Mouse (Mus musculus) splenic B cell, adult 2 months (primary cell): ENCODE results near the gene Il20.

Experiments
- DNase-seq: peaks from one replicate; pipeline ENCODE4 v3.0.0-alpha.2; 2011; ENCODE audit warnings: low read depth, low spot score
- H3K27me3 ChIP-seq: 2 replicates; pipeline ENCODE4 v1.6.1; 2012; ENCODE audit warnings: mild to moderate bottlenecking, low read length, moderate library complexity, mixed read lengths; ENCODE audit not compliant: control insufficient read depth, poor library complexity, insufficient read depth, severe bottlenecking
- H3K36me3 ChIP-seq: 2 replicates; pipeline ENCODE4 v1.6.1; 2012; ENCODE audit warnings: mild to moderate bottlenecking, low read length, moderate library complexity, mixed read lengths; ENCODE audit not compliant: control insufficient read depth, poor library complexity, insufficient read depth, severe bottlenecking

Il20 gene

DNA sequence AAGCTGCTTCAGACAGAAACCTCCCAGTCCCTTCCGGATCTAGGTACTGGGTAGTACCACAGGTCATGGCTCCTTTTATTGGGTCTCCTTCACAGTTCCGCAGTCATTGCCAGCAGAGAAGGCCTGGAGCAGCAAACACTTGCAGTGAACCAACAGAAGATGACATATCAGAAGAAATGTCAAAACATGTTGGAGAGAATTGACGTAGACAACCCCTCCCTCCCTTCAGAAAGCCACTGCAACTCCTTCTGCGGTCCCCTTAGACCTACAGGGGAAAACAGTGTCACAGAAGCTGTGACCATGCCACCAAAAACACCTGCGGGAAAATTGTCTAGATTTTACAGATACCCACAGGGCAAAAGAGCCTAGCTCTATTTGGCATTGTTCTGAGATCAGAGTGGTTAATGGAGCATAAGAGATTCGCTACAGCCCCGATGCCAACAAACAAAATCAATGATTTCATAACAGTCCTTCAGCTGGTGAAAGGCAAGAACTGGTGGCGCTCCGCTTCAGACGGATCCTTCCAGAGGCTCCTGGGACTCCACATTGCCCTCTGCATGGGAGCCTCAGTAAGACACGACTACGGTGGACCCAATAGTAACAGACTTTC lies at the start of gene Il20:
Gene Il20 (minus strand): TSS at position 51 of the 610 bp plus-strand sequence.
- H3K27me3 ChIP-seq = no peaks in the 10 kb centered on the region
- H3K36me3 ChIP-seq = no peaks in the 10 kb centered on the region

DNA sequence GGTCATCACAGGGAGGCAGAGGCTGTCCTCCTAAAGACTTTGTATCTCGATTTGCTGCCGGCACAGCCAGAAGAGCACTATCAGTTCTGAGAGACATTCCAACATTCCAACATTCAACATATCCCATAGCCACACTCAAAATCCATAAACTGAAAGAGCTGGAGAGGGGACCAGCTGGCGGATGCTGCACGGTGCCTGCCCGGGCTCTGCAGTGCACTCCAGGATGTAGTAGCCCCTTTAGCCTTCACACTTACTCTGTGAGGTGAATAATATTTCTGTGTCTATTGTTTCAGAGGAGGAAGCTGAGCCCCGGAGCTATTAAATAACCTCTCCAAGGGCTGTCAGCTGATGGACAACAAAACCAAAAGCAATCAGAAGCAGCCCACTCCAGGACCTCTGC lies 35.7 kb upstream of the Il20 start:
- no peaks in the 10 kb centered on the region for H3K27me3 ChIP-seq
- no peak for DNase-seq
- no peaks in the 10 kb centered on the region for H3K36me3 ChIP-seq

More for the DNA sequence above, at the start of gene Il20:
- no peak for DNase-seq

DNA sequence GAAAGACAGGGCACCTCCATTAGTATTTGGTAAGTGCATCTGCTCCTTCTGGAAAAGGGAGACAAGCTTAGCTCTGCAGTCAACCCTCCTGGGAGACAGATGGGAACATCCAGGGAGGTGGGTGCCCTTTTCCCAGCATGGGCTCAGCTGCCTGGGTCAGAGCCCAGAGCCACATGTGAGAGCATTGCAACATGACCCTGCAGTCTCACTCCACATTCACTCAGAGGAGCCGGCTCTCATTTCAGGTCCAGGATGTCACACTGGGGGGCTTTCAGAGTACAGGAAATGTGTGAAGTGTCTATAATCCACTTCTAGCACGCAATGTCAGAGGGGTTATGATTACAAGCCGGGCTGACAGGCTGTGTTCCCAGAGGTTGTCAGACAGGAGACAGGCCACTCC lies 30.6 kb upstream of the Il20 start:
- no peak for DNase-seq

DNA sequence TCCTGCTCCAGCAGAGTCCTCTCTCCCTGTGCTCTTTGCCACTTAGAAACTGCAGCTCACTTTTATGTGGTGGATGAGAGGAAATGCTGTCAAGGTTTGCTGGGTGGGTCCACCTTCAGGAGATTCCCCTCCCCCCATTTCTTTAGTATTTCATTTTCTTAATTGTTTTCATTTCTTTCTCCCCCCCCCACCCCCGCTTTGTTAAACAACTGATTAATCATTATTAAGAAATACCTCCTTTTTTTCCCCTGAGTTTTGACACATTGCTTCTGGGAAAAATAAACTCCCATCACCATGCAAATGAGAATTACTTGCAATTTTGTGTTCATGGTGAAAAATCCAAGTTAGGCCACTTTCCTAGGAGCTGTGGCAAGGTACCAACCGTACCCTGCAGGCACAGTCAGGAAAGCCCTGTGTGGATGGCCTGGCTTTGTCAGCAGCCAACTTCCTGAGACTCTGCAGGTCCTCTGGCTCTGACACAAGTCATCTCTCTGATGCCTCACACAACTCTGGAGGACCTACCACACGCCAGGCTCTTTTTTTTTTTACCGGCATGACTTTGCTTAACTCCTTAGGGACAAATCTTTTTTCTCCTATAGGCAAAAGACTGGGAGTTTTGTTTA lies 28.9 kb upstream of the Il20 start, which contains the start of gene Il19:
Gene Il19 (minus strand): TSS at position 51 of the 623 bp plus-strand sequence.
- no peak for DNase-seq
- no peaks in the 10 kb centered on the region for H3K36me3 ChIP-seq
- no peaks in the 10 kb centered on the region; the same call in 1 of the 2 replicates for H3K27me3 ChIP-seq

More for the DNA sequence above, 30.6 kb upstream of the Il20 start:
- Histone ChIP-seq H3K27me3 (no peaks in the 10 kb centered on the region; the same call in 1 of the 2 replicates), H3K36me3 (no peaks in the 10 kb centered on the region)

DNA sequence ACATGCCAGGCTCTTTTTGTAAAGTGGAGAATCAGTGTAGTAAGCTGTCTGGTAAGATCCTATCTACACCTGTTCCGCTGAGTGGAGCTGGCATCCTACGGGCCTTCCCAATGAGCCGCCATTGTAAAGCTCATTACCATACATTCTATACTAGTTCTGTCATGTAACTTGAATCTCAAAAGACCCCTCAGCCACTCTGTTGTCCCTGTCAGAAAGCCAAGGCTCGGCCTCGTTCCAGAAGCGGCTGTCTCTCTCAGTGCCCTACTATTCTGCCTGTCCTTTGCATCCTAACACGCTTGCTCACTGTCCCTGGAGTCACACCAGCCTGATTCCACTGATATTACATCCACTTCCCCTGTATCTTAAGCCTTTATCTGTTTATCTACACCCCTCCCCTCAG lies 26.9 kb upstream of the Il20 start:
- H3K27me3 ChIP-seq = no peaks in the 10 kb centered on the region; the same call in 1 of the 2 replicates
- no peaks in the 10 kb centered on the region for H3K36me3 ChIP-seq
- DNase-seq = no peak

DNA sequence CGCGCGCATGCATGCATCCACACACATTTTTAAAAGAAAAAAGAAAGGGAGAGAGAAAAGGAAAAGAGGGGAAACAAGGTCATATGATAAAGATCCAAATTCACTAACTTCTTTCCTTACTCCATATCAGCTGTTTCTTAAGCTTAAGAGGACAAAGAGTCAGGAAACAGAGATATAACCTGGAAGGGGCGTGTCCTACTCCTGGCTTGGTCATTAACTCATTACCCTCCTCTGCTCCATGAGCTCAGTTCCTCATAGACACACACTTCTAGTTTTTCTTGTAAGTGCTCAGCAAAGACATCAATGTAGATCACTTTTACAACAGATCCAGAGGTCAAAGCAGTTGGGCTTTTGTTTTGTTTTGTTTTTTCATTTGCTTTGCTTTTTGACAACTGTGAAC lies 25.9 kb upstream of the Il20 start:
- Histone ChIP-seq H3K27me3 (no peaks in the 10 kb centered on the region; the same call in 1 of the 2 replicates), H3K36me3 (no peaks in the 10 kb centered on the region)
- no peak for DNase-seq

DNA sequence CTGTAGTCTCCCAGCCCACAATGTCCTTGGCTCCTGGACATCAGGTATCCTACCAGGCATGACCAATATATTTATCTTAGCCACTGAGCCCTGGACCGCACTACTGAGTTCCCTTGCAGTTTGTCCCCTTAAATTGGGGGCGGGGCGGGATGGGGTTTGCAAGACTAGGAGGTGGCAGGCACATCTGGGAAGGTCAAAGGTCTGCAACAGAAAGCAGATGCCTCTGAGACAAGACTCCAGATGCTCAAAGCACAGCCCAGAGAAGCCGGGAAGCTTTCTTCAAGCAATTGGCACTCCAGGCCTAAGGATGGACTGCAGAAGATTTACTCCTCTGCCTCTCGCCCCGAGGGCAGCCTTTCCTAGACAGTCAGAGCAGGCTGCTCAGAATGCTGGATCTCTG lies 25.1 kb upstream of the Il20 start:
- DNase-seq = no peak
- Histone ChIP-seq H3K27me3 (no peaks in the 10 kb centered on the region; the same call in 1 of the 2 replicates), H3K36me3 (no peaks in the 10 kb centered on the region)

DNA sequence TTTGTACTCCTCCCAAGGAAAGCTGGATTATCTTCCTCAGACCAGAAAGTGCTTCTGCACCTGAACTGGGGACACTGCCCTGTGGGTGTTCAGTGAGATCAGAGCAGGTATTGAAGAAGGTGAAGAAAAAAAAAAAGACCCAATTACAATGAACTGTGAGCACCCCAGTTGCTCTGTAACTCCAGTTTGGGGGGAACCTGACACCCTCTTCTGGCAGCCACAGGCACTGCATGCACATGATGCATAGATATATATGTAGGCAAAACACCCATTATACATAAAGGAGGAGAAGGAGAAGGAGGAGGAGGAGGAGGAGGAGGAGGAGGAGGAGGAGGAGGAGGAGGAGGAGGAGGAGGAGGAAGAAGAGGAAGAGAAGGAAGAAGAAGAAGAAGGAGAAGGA lies 15.2 kb upstream of the Il20 start:
- peak; percentile 73 for DNase-seq
- H3K36me3 ChIP-seq = no peaks in the 10 kb centered on the region

DNA sequence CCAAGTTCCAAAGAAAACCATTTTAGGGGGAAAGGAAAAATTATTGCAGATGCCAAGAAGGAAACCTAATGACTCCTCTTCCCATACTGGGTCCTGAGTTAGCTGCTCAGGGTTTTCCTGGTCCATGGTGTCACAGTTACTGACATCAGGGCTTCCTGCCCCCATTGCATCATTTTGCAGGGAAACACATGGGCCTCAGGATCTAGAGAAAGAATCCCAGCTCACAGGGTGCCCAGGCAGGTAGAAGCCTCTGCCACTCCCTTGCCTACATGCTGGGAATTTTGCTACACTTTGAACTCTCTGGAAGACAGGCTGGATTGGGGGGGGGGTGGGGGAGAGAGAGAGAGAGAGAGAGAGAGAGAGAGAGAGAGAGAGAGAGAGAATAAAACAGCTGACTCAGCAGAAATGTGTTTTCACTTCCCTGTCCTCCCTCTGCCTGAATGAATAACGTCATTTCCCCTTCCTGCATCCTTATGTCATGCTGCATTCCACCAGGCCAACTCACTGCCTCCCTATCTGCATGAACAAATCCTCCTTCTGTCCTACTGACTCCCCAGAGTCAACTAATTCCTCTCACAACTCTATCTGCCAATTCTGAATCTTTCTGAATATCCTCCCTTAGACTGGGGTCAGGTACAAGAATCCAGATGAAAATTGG lies 7.2 kb upstream of the Il20 start:
- Histone ChIP-seq H3K27me3 (no peaks in the 10 kb centered on the region), H3K36me3 (no peaks in the 10 kb centered on the region)
- peak; percentile 57 for DNase-seq

More for the DNA sequence above, 15.2 kb upstream of the Il20 start:
- no peaks in the 10 kb centered on the region for H3K27me3 ChIP-seq

DNA sequence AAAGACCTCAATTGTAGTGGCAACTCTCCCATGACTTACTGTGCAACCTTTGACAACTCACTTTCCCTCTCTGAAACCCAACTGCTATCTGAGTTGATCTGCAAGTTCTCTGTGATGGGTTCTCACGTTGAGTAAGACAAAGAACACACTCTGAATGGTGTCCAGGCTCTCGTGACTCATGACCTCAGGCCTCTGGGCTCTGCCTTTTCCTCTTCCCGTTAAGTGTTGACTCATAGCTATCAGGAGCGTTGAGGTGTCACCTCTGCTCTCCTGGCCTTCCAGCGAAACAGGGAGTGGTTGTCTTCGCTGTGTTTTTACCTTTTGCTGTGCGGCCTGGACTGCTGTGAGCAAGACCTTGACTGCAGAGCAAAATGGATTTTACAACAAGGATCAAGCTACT lies 8.7 kb downstream of the Il20 start:
- Histone ChIP-seq H3K27me3 (no peaks in the 10 kb centered on the region), H3K36me3 (no peaks in the 10 kb centered on the region)
- no peak for DNase-seq

DNA sequence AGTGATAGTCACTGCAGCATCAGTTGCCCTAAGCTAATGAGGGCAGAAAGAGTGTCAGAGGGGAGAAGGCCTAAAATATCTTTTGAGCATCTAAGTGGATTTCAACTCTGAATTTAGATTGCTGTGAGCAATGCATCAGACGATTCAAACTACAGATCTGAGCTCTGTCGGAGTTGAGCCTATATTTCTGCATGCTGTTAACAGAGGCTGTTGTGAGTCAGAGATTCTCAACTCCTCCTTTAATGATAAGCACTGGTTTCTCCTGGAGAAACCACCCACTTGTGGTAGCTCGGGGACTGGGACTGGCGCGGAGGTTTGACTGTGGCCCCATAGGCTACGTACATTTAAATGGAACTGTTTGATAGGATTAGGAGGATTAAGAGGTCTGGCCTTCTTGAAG lies 16.8 kb downstream of the Il20 start:
- no peaks in the 10 kb centered on the region for H3K27me3 ChIP-seq
- DNase-seq = no peak
- no peaks in the 10 kb centered on the region for H3K36me3 ChIP-seq

DNA sequence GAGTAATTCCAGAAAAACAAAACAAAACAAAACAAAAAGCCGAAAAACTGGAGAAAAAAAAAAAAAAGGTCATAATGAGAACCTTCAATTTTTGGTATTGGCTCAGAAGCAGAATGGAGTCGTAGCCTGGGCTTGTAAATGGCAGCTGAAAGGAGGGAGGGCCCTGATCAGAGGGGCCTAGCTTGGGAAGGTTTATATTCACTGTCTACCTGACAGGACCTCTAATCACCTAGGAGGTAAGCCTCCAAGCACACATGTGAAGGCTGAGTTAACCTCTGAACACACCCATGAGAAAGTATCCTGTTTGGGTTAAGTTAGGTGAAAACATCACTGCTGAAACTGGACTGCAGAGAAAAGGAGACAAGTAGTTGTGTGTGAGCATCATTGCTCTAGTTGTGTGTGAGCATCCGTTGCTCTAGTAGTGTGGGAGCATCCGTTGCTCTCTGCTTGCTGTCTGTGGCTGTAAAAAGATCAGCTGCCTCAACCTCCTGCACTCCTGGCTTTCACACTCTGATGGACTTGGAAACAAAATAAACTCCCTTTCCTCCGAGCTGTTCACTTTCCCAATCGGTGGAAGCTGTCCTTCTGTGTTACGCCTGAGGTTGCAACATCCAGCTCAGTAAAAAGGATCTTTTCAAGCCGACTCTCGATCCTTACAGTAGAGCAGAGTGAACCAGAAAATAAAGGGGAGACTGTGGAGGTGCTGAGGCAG lies 17.8 kb downstream of the Il20 start:
- H3K36me3 ChIP-seq = no peaks in the 10 kb centered on the region
- no peak for DNase-seq
- no peaks in the 10 kb centered on the region for H3K27me3 ChIP-seq

DNA sequence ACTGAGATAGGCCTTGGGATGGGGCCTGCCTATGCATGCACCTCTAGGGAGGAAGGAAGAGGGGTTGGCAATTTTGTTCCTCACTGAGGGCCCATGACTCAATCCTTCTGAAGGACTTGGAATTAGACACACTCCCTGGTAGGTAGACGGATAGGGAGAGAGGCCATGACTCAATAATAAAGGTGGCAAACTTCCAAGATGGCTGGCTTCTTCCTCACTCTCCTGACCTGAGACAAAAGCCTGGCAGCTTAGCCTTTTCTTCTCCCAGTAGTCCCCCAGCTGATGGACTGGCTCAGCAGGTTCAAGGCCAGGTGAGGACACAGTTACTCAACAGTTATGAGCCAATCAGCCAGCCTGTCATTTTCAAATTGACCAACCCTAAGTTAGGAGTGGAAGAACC lies 18.8 kb downstream of the Il20 start:
- no peaks in the 10 kb centered on the region for H3K27me3 ChIP-seq
- no peaks in the 10 kb centered on the region for H3K36me3 ChIP-seq
- no peak for DNase-seq

DNA sequence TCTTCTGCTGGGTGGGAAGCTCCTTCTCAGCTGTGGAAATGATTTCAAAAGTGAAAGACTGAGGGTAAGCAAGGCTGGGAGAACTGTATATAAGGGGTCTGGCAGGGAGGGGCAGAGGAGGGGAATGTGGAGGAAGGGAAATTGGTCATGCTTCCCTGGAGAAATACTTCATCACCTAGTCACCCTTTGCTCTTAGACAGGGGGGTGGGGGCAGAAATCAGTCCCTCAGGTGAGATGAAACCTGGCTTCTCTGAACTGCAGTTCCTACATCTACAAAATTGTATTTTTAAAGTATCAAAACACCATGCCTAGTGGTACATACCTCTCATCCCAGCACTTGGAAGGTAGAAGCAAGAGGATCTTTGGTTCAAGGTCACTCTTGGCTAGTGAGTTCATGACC lies 23.9 kb downstream of the Il20 start, which contains the start of gene Il24:
Gene Il24 (minus strand): TSS at position 101 of the 400 bp plus-strand sequence.
- Histone ChIP-seq H3K36me3 (no peaks in the 10 kb centered on the region), H3K27me3 (no peaks in the 10 kb centered on the region)
- DNase-seq = no peak

DNA sequence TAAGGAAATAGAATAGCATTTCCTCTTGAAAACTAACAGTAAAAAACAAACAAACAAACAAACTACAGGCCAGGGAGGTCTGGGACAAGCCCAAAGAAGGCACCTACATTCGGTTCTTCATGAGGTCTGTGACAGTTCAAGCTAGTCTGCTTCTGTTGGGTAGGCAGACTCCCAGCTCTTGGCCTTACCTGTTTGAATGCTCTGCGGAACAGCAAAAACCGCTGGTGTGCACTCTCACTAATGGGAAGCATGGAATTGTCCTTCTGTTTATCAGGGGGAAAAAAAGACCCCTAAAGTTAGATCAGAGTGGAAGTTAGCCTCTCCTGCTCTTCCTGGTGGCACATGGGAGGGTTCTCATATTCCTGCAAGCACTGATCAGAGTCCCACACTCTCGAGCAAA lies 28.1 kb downstream of the Il20 start:
- DNase-seq = no peak
- Histone ChIP-seq H3K36me3 (peaks cover 20% of the 10 kb centered on the region), H3K27me3 (no peaks in the 10 kb centered on the region)
